Mouse (Mus musculus): ENCODE results near the gene Arhgdig. TPM values are rescaled to one million over a fixed set of nuclear protein-coding genes. Genes with fewer than 3 reads are reported as not detected.
"Not testable (repeated sequence)": the region's sequence is repeated elsewhere in the genome, so short reads cannot be mapped to it uniquely, and the experiment has no call there.

Gene Arhgdig
- polyA plus RNA-seq, 1 experiment from 2014 or later, result 262 TPM

DNA sequence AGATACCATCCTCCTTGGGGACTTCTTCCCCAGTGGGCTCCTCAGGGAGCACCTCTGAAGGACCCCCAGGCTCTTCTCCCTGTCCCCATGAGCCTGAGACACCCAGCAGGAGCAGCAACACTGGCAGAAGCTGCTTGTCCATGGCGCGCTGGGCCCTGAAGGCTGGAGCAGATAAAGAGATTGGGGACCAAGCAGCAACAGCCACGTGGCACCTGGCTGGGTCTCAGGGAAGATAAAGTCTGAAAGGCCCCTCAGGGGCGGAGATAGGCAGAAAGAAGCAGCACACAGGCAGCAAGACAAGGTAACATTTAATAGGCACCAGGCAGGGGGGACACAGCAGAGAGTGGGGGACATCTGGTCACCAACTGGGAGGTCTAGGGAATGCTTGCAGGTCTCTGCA, 8.7 kb downstream of the Arhgdig start, which contains the start of gene Pdia2:
Pdia2 (minus strand) TSS at position 196 of the 400 bp plus-strand sequence.
- Histone ChIP-seq H3K9ac (ENCODE audit: low read depth, low read length) (no peak within 1 kb of the TSS), H3K27ac (ENCODE audit: low read depth, low read length) (no peak within 1 kb of the TSS), H3K36me3 (ENCODE audit: control insufficient read depth, insufficient read depth, low read length) (peaks cover 14% of the 10 kb centered on the region), H3K9me3 (ENCODE audit: control insufficient read depth, low read length) (no peaks in the 10 kb centered on the region), H3K4me3 (ENCODE audit: low read length) (no peak within 1 kb of the TSS), H3K4me1 (ENCODE audit: control insufficient read depth, insufficient read depth, low read depth, low read length) (peaks cover 20% of the 10 kb centered on the region), H3K27me3 (replicated peaks; ENCODE audit: control insufficient read depth, insufficient read depth, low read length) (peaks cover 10% of the 10 kb centered on the region), H3K4me2 (ENCODE audit: low read length) (peak within 1 kb of the TSS; percentile 95)
- 76% methylated on average over 4 of the region's 4 CpGs for WGBS
- ATAC-seq, result no peak

DNA sequence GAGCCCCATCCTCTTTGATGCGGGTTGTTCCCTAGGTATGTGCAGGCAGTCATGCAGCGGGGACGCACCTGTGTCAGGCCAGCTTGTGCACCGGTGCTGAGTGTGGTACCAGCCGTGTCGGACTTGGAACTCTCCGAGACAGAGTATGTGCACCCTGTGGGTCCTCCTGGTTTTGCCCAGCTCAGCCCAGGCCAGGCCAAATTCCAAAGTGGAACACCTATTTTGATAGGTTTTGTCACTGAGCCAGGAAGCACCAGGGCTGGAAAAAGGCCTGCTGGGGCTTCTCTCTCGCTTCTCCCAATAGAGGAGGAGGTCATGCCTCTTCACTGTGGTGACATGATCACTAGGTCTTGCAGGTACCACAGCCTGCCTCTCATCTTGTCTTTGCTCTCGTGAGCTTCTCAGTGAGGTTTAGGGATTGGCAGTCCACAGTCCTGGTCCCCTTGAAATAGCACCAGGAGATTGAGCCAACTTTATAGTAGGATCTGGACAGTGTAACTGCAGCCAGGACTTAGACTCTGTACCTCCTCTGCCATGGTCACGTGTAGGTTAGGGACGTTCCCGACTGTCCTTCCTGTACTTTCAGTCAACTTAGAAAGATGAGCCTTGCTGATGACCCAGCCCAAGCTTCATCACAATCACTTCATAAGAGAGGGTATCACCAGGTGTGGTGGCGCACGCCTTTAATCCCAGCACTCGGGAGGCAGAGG, 14.9 kb downstream of the Arhgdig start:
- Histone ChIP-seq H3K27me3 (replicated peaks; ENCODE audit: control insufficient read depth, insufficient read depth, low read length) (no peaks in the 10 kb centered on the region), H3K27ac (ENCODE audit: low read depth, low read length) (no peak overlapping the region), H3K4me1 (ENCODE audit: control insufficient read depth, insufficient read depth, low read depth, low read length) (no peaks in the 10 kb centered on the region), H3K4me3 (ENCODE audit: low read length) (no peak overlapping the region), H3K36me3 (ENCODE audit: control insufficient read depth, insufficient read depth, low read length) (peaks cover 57% of the 10 kb centered on the region), H3K9me3 (ENCODE audit: control insufficient read depth, low read length) (no peaks in the 10 kb centered on the region), H3K9ac (ENCODE audit: low read depth, low read length) (no peak overlapping the region), H3K4me2 (ENCODE audit: low read length) (no peak overlapping the region)
- ATAC-seq, result no peak
- 98% methylated on average over 15 of the region's 15 CpGs for WGBS

DNA sequence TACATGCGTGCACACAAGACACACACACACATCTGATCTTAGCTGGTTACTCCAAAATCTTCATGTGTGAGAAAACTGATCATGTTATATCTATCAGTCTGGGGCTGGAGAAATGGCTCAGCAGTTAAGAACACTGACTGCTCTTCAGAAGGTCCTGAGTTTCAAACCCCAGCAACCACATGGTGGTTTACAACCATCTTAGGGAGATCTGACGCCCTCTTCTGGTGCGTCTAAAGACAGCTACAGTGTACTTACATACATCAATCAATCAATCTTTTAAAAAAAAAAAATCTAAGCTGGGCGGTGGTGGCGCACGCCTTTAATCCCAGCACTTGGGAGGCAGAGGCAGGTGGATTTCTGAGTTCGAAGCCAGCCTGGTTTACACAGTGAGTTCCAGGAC, 16.1 kb downstream of the Arhgdig start:
- H3K4me1 ChIP-seq (ENCODE audit: control insufficient read depth, insufficient read depth, low read depth, low read length); H3K27me3 ChIP-seq (replicated peaks; ENCODE audit: control insufficient read depth, insufficient read depth, low read length); H3K27ac ChIP-seq (ENCODE audit: low read depth, low read length); H3K9me3 ChIP-seq (ENCODE audit: control insufficient read depth, low read length); H3K4me2 ChIP-seq (ENCODE audit: low read length); ATAC-seq; H3K4me3 ChIP-seq (ENCODE audit: low read length); H3K9ac ChIP-seq (ENCODE audit: low read depth, low read length): not testable (repeated sequence)
- H3K36me3 ChIP-seq (ENCODE audit: control insufficient read depth, insufficient read depth, low read length), result peaks cover 59% of the 10 kb centered on the region
- WGBS, result 95% methylated on average over 7 of the region's 7 CpGs

DNA sequence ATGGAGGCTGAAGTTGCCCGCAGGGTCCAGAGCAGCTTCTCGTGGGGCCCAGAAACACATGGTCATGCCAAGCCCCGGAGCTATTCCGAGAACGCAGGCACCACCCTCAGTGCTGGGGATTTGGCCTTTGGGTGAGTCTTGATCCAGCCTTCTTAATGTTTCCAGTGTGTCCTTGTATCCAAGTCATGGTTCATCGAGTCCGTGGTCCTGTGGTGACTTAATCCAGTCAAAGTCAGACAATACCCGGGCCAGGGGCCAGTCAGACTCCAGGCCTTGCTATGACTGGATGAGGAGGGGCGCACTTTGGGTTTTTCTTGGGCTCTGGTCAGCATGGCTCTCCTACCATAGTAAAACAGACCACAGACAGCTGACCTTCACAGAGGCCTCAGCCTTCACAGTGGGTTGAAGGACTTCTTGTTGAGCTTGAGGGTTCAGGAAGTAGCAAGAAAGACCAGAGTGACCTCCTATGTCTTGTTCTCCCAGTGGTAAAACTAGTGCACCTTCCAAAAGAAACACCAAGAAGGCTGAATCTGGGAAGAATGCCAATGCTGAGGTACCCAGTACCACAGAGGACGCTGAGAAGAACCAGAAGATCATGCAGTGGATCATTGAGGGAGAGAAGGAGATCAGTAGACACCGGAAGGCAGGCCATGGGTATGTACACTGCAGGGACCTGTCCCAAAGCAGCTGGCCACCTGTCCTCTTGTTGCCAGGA, 19.3 kb downstream of the Arhgdig start:
- H3K9ac ChIP-seq (ENCODE audit: low read depth, low read length), result no peak overlapping the region
- ATAC-seq, result no peak
- 90% methylated on average over 11 of the region's 11 CpGs for WGBS
- H3K36me3 ChIP-seq (ENCODE audit: control insufficient read depth, insufficient read depth, low read length), result peaks cover 58% of the 10 kb centered on the region
- H3K27me3 ChIP-seq (replicated peaks; ENCODE audit: control insufficient read depth, insufficient read depth, low read length), result no peaks in the 10 kb centered on the region
- no peaks in the 10 kb centered on the region for H3K9me3 ChIP-seq (ENCODE audit: control insufficient read depth, low read length)
- no peak overlapping the region for H3K4me2 ChIP-seq (ENCODE audit: low read length)
- no peaks in the 10 kb centered on the region for H3K4me1 ChIP-seq (ENCODE audit: control insufficient read depth, insufficient read depth, low read depth, low read length)
- no peak overlapping the region for H3K4me3 ChIP-seq (ENCODE audit: low read length)
- H3K27ac ChIP-seq (ENCODE audit: low read depth, low read length), result no peak overlapping the region

DNA sequence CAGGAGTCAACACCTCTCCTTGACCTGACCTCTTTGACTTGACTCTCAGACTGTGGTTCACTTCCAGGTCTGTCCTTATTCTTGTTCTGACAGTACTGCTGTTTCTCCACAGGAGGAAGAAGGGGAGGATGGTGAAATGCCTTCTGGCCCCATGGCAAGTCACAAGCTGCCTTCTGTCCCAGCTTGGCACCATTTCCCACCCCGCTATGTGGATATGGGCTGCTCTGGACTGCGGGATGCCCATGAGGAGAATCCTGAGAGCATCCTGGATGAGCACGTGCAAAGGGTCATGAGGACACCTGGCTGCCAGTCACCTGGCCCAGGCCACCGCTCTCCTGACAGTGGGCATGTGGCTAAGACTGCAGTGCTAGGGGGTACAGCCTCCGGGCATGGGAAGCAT, 20.0 kb downstream of the Arhgdig start:
- Histone ChIP-seq H3K36me3 (ENCODE audit: control insufficient read depth, insufficient read depth, low read length) (peaks cover 55% of the 10 kb centered on the region), H3K27me3 (replicated peaks; ENCODE audit: control insufficient read depth, insufficient read depth, low read length) (no peaks in the 10 kb centered on the region), H3K4me3 (ENCODE audit: low read length) (no peak overlapping the region), H3K4me1 (ENCODE audit: control insufficient read depth, insufficient read depth, low read depth, low read length) (no peaks in the 10 kb centered on the region), H3K9me3 (ENCODE audit: control insufficient read depth, low read length) (no peaks in the 10 kb centered on the region), H3K9ac (ENCODE audit: low read depth, low read length) (no peak overlapping the region), H3K4me2 (ENCODE audit: low read length) (no peak overlapping the region), H3K27ac (ENCODE audit: low read depth, low read length) (no peak overlapping the region)
- WGBS, result 97% methylated on average over 5 of the region's 5 CpGs
- no peak for ATAC-seq

DNA sequence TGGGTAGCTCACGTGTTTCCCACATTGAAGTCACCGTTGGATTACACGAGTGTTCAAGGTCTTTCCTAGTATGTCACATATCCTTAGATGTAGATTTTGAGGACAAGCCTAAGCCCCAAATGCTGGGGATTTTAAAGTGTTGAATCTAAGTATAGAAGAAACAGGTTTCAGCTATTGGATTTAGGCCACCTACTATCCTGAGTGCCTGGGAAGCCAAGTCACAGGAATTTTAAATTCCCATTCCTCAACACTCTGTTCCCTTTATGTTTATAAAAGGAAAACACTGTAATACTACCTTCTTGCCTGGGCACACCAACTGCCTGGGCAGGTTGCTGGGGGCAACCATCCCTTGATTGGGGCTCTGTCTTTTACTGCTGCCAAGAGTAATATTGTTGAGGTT, 26.4 kb downstream of the Arhgdig start:
- Histone ChIP-seq H3K9ac (ENCODE audit: low read depth, low read length) (no peak overlapping the region), H3K27ac (ENCODE audit: low read depth, low read length) (no peak overlapping the region), H3K9me3 (ENCODE audit: control insufficient read depth, low read length) (no peaks in the 10 kb centered on the region), H3K4me2 (ENCODE audit: low read length) (no peak overlapping the region), H3K27me3 (replicated peaks; ENCODE audit: control insufficient read depth, insufficient read depth, low read length) (no peaks in the 10 kb centered on the region), H3K36me3 (ENCODE audit: control insufficient read depth, insufficient read depth, low read length) (peaks cover 14% of the 10 kb centered on the region), H3K4me3 (ENCODE audit: low read length) (no peak overlapping the region), H3K4me1 (ENCODE audit: control insufficient read depth, insufficient read depth, low read depth, low read length) (no peaks in the 10 kb centered on the region)
- no peak for ATAC-seq
- WGBS, result 96% methylated on average over 3 of the region's 3 CpGs

DNA sequence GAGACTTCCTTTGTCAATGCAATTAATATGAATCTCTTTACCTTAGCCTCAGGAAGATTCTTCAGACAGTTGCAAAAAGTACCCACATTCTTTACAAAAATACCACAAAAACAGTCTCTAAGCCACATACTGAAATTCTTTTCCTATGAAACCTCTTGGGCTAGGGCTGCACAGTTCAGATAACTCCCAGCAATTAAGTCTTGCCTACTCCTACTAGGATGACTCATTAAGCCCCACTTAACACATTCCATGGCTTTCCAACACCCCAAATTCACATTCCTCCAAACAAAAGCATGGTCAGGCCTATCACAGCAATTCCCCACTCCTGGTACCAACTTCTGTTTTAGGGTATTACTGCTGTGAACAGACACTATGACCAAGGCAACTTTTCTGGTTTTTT, 29.0 kb downstream of the Arhgdig start:
- Histone ChIP-seq H3K27ac (ENCODE audit: low read depth, low read length) (no peak overlapping the region), H3K4me3 (ENCODE audit: low read length) (no peak overlapping the region), H3K36me3 (ENCODE audit: control insufficient read depth, insufficient read depth, low read length) (peaks cover 10% of the 10 kb centered on the region), H3K27me3 (replicated peaks; ENCODE audit: control insufficient read depth, insufficient read depth, low read length) (no peaks in the 10 kb centered on the region), H3K9ac (ENCODE audit: low read depth, low read length) (no peak overlapping the region), H3K9me3 (ENCODE audit: control insufficient read depth, low read length) (no peaks in the 10 kb centered on the region), H3K4me2 (ENCODE audit: low read length) (no peak overlapping the region), H3K4me1 (ENCODE audit: control insufficient read depth, insufficient read depth, low read depth, low read length) (no peaks in the 10 kb centered on the region)
- ATAC-seq, result no peak

DNA sequence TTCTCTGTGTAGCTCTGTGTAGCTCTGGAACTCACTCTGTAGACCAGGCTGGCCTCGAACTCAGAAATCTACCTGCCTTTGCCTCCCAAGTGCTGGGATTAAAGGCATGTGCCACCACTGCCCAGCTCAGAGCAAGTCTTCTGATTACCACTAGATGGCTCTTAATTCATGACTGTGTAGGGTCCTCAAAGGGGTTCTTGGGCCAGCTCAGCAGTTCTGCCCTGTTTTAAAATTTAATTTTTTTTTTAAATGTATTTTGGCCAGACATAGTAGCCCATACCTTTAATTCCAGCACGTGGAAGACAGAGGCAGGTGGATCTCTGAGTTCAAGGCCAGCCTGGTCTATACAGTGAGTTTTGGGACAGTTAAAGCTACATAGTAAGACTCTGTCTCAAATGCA, 32.3 kb downstream of the Arhgdig start:
- H3K9me3 ChIP-seq (ENCODE audit: control insufficient read depth, low read length); H3K4me2 ChIP-seq (ENCODE audit: low read length); ATAC-seq; H3K27me3 ChIP-seq (replicated peaks; ENCODE audit: control insufficient read depth, insufficient read depth, low read length); H3K27ac ChIP-seq (ENCODE audit: low read depth, low read length); H3K9ac ChIP-seq (ENCODE audit: low read depth, low read length); H3K4me1 ChIP-seq (ENCODE audit: control insufficient read depth, insufficient read depth, low read depth, low read length); H3K4me3 ChIP-seq (ENCODE audit: low read length); H3K36me3 ChIP-seq (ENCODE audit: control insufficient read depth, insufficient read depth, low read length): not testable (repeated sequence)
- WGBS, result 92% methylated on average over 2 of the region's 2 CpGs

DNA sequence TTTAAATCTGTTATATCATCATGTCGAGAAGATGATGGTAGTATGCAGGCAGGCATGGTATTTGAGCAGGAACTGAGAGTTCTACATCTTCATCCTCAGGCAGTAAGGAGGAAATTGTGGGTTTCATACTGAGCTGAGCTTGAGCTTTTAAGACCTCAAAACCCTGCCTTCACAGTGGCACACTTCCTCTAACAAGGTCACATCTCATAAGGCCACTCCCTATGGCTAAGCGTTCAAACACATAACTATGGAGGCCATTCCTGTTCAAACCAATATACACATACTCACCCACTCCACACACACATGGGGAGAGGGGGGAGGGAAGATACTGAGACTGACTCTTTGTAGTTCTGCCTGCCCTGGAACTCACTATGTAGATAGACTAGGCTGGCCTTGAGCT, 39.5 kb downstream of the Arhgdig start:
- Histone ChIP-seq H3K4me3 (ENCODE audit: low read length) (no peak overlapping the region), H3K4me1 (ENCODE audit: control insufficient read depth, insufficient read depth, low read depth, low read length) (no peaks in the 10 kb centered on the region), H3K27ac (ENCODE audit: low read depth, low read length) (no peak overlapping the region), H3K9me3 (ENCODE audit: control insufficient read depth, low read length) (no peaks in the 10 kb centered on the region), H3K27me3 (replicated peaks; ENCODE audit: control insufficient read depth, insufficient read depth, low read length) (no peaks in the 10 kb centered on the region), H3K36me3 (ENCODE audit: control insufficient read depth, insufficient read depth, low read length) (no peaks in the 10 kb centered on the region), H3K9ac (ENCODE audit: low read depth, low read length) (no peak overlapping the region), H3K4me2 (ENCODE audit: low read length) (no peak overlapping the region)
- 95% methylated on average over 2 of the region's 2 CpGs for WGBS
- no peak for ATAC-seq

Data from hindbrain, embryonic 16.5 days (tissue).